Mouse (Mus musculus): Measurements from ENCODE around the gene Ank2. TPM values are rescaled to one million over a fixed set of nuclear protein-coding genes. Genes with fewer than 3 reads are reported as not detected.

Gene Ank2
- total RNA-seq (2017), result 0.25 TPM in 1 of 2 replicates, not detected in the other

DNA sequence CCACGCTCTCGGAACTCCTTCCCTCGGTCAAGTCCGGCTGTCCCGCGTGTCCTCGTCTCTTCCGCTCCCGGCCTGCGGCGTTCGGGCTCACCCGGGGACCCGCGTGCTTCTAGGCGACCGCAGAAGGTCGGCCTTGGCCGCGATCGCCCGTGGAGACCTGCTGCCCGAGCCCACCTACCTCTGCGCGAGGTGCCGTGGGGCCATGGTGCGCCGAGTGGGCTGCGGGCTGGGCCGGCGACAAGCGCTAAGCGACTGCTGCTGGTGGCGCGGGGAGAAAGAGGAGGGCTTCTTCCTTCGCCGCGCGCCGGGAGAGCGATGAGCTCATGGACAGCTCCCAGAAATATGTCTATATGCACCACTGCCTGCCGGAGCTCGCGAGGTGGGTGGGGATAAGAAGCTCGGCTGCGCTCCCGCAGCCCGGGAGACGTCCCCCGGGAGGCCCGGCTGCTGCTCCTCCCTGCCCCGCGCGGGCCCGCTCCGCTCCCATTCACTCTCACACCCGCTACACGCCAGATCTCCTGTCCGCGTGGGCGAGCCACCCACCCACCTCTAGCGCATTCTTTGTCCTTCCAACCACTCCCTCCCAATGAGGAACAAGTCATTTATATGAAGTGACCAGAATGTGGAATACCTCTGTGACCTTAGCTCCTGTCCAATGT, at the start of gene Ank2:
Gene Ank2 (minus strand): TSS at position 609 of the 659 bp plus-strand sequence.
- peak; percentile 51 to 55; a peak in 3 of 4 replicates for ATAC-seq (replicated peaks in 1 of 2; ENCODE audit: insufficient read depth in 1 of 2, low FRiP score in 2 of 2, low TSS enrichment in 1 of 2, low read depth in 1 of 2, poor library complexity in 2 of 2, severe bottlenecking in 2 of 2)

DNA sequence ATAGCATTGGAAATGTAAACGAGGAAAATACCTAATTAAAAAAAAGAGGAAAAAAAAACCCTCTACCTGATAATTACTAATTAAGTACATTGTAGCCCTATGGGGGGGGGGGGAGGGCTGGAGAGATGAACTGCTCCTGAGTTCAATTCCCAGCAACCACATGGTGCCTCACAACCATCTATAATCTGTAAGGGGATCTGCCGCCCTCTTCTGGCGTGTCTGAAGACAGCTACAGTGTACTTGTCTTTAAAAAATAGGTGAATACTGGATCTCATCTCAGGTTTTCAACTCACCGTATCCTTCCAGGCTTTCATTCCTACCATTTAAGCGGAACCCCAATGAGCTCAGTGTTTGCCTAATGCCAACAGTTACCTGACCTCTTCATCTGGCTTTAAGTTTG, 48.7 kb upstream of the Ank2 start:
- no peak for ATAC-seq (replicated peaks in 1 of 2; ENCODE audit: insufficient read depth in 1 of 2, low FRiP score in 2 of 2, low TSS enrichment in 1 of 2, low read depth in 1 of 2, poor library complexity in 2 of 2, severe bottlenecking in 2 of 2)

DNA sequence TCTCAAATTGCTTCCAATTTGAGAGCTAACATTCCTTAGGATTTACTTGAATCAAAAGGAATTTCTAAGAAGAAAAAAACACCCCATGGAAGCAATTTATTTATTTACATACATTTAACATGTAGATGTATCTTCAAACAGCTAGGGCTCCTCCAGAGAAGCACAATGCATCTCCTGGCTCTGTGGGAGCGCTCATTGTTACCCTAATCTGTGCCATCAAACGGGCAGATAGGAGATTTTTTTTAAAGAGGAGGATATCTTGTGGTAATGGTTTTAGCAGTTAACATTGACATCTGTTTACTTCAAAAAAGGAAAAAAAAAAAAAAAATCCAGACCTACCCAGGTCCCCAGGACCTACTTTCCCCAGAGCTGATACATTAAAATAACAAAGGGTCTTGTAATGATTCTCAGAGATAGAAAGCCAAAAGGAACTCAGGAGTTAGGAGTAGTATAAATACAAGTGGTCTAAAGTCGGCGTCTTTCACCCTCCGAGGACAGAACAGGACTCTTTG, 45.5 kb upstream of the Ank2 start:
- no peak for ATAC-seq (replicated peaks in 1 of 2; ENCODE audit: insufficient read depth in 1 of 2, low FRiP score in 2 of 2, low TSS enrichment in 1 of 2, low read depth in 1 of 2, poor library complexity in 2 of 2, severe bottlenecking in 2 of 2)

DNA sequence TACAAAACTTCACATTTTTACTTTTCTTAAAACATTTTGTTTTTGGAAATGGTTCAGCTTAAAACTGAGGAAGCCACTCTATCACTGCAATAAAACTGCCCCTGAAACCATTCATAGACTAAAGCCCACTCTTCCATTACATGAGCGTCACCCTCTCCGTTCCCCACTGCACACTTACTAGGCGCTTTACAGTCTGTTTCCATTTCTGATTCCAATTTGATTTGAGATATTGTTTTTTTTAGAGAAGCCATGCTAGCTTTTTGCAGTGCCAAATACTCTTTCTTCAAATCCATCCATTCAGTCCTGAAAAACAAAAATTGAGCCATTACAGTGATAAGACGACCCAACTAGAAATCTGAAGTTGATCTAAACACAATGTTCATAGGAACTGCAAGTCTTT, 44.8 kb upstream of the Ank2 start:
- no peak for ATAC-seq (replicated peaks in 1 of 2; ENCODE audit: insufficient read depth in 1 of 2, low FRiP score in 2 of 2, low TSS enrichment in 1 of 2, low read depth in 1 of 2, poor library complexity in 2 of 2, severe bottlenecking in 2 of 2)

DNA sequence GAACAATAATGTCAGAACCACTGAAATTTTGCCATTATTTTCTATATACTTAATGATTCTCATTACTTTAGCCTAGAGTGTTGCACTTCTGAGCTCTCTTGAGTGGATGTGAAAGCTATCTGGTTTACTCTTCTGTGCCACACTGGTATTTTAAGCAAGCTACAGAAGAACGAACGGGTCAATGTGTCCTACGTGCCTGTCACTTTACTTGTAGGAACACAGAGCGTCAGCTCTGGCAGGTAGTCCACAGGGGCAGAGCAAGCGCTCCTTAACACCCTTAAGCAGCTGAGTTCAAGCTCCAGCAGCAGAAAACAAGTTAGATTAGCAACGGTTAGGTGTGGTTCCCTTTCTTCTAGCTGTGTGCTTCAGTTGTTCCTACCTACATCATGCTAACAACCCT, 40.0 kb upstream of the Ank2 start:
- ATAC-seq (replicated peaks in 1 of 2; ENCODE audit: insufficient read depth in 1 of 2, low FRiP score in 2 of 2, low TSS enrichment in 1 of 2, low read depth in 1 of 2, poor library complexity in 2 of 2, severe bottlenecking in 2 of 2), result no peak

DNA sequence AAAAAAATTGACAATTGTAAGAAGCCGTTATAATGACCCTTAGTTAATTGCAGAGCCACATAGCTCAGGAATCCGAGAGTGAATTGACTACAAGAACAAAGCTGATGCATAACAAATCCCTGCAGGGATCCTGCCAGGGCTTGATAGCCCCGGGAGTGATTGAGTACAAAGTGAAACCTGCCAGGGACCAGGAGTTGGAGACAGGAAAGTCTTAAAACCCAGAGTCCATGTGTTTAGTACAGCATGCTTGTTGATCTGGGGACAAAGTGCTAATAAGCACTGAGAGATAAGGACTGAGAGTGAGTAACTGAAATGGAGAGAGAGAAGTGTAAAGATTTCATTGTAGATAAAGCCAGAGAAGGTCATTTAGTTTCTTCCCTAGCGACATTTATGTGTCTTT, 31.1 kb upstream of the Ank2 start:
- no peak for ATAC-seq (replicated peaks in 1 of 2; ENCODE audit: insufficient read depth in 1 of 2, low FRiP score in 2 of 2, low TSS enrichment in 1 of 2, low read depth in 1 of 2, poor library complexity in 2 of 2, severe bottlenecking in 2 of 2)

DNA sequence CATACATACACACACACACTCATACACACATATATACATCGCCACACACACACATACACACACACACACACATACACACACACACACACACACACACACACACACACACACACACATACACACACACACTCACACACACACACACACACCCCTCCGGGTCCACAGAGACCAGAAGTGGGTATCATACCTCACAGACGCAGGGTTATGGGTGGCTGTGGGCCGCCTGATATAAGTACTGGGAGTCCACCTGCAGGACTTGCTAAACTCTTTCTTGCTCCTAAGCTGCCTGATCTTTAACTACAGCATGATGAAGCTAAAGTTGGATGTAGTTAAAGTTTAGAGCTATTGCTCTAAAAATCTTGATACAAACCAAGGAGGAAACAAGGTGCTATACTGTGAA, 30.7 kb upstream of the Ank2 start:
- no peak for ATAC-seq (replicated peaks in 1 of 2; ENCODE audit: insufficient read depth in 1 of 2, low FRiP score in 2 of 2, low TSS enrichment in 1 of 2, low read depth in 1 of 2, poor library complexity in 2 of 2, severe bottlenecking in 2 of 2)

DNA sequence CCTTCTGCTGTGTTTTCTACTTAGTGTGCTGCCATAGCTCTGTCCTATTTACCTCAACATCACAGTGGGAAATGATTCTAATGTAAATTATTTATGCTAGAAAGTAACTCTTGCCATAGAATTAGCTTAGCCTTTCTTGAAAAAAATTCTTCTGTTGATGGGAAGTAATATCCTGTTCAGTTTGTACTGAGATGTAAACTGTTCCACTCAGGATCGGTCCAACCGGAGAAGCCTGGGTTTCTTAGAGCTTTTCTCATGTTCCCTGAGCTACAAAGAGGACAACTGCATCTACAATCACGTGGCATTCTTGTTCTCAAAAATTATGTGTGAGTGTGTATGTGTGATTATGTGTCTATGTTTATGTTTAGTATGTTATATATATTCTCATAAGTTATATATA, 30.1 kb upstream of the Ank2 start:
- ATAC-seq (replicated peaks in 1 of 2; ENCODE audit: insufficient read depth in 1 of 2, low FRiP score in 2 of 2, low TSS enrichment in 1 of 2, low read depth in 1 of 2, poor library complexity in 2 of 2, severe bottlenecking in 2 of 2), result no peak

DNA sequence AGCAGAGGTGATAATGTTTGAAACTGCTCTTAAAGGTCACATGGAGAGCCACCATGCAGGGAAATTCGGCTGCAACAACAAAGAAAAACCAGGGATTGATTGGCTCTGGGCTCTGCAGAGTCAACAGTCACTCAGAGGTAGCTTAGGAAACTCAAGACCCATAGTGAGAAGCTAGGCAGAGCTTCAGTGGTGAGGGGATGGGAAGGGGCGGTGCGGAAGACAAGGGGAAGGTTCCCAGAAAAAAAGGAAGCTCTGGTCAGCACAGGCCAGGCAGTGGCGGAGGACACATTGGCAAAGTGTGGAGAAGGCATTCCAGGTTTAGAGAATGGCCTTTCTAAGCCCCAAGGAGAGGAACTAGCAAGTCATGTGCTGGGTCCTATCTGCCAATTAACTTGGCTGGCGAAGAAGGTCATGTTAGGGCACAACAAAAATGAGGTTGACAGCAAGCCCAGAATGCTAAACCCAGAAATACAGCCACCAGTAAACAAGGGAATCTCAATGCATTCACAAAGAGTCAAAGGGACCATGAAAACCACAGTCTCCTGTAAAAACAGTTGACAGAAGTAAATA, 28.4 kb upstream of the Ank2 start:
- no peak for ATAC-seq (replicated peaks in 1 of 2; ENCODE audit: insufficient read depth in 1 of 2, low FRiP score in 2 of 2, low TSS enrichment in 1 of 2, low read depth in 1 of 2, poor library complexity in 2 of 2, severe bottlenecking in 2 of 2)

DNA sequence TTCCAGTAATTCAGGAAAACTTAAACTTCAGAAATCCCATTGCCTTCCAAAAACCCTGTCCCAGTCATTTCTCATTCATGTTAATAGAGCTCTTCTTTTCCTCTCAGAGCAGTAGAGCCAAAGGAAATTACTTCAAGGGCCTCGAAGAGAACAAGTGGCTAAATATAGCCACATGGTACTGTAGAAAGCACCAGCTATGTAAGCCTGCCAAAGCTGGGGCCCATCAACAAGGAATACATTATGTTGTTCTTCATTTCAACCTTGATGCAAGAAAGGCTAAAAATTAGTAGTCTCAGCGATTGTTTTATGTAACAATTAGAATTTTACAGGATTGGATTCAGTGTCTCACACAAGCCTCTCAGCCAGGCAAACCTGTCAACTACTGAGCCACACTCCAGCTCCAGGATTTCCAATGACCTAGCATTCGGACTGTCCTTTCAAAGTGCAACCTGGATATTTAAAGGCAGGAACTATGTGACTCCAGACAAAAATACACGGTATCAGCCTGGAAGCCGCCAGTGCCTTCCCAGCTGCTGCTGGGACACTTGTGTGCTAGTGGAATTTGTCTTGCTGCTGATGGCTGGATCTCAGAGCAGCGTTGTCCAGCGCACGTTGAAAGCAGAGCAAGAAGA, 26.2 kb upstream of the Ank2 start:
- no peak for ATAC-seq (replicated peaks in 1 of 2; ENCODE audit: insufficient read depth in 1 of 2, low FRiP score in 2 of 2, low TSS enrichment in 1 of 2, low read depth in 1 of 2, poor library complexity in 2 of 2, severe bottlenecking in 2 of 2)

DNA sequence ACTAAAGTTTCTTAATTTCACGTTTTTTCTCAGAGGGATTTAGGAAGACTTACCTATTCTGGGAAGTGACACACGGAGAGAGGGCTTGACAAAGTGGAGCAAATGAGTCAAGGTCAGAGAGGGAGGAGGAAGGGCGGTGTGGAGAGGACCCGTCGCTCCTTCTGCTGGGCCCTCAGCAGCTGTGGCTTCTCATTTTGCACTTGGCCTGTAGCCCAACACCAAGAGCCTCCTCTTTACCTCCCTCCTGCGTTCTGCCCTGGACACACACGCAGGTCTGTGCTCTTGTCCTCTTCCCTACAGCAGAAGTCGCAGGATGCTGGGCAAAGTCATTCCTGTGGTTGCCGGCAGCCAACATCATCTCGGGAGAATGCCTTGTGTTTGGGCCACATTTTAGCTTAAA, 22.0 kb upstream of the Ank2 start:
- ATAC-seq (replicated peaks in 1 of 2; ENCODE audit: insufficient read depth in 1 of 2, low FRiP score in 2 of 2, low TSS enrichment in 1 of 2, low read depth in 1 of 2, poor library complexity in 2 of 2, severe bottlenecking in 2 of 2), result no peak

DNA sequence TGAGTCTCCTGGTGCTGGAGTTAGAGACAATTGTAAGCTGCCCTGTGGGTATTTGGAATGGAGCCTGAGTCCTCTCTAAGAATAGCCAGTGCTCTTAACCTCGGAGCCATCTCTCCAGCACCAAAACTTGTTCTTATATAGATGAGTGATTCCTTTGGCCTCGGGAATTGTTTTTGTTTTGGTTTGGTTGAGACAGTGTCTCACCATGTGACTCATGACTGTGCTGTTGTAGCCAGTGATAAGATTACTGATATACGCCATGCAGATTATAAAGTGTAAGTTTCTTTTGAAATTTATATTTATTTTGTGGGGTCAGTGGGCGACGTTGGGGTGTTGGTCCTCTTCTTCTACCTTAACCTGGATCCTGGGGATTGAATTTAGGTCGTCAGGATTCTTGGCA, 21.1 kb upstream of the Ank2 start:
- no peak for ATAC-seq (replicated peaks in 1 of 2; ENCODE audit: insufficient read depth in 1 of 2, low FRiP score in 2 of 2, low TSS enrichment in 1 of 2, low read depth in 1 of 2, poor library complexity in 2 of 2, severe bottlenecking in 2 of 2)

DNA sequence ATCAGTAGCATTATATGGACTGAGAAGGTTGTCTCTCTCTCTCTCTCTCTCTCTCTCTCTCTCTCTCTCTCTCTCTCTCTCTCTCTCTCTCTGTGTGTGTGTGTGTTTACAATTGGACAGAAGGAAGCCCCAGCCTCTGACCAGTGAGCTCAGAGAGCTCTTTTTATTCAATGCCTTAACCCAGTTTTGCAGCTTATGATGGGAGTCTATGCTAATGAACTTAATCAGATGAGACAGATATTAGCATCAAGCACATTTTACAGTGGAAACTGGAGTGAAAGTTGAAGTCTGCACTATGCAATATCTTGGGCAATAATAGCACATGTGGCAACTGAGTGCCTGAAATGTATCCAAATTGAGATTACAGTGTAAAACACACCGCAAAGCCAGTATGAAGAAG, 16.1 kb upstream of the Ank2 start:
- no peak for ATAC-seq (replicated peaks in 1 of 2; ENCODE audit: insufficient read depth in 1 of 2, low FRiP score in 2 of 2, low TSS enrichment in 1 of 2, low read depth in 1 of 2, poor library complexity in 2 of 2, severe bottlenecking in 2 of 2)

DNA sequence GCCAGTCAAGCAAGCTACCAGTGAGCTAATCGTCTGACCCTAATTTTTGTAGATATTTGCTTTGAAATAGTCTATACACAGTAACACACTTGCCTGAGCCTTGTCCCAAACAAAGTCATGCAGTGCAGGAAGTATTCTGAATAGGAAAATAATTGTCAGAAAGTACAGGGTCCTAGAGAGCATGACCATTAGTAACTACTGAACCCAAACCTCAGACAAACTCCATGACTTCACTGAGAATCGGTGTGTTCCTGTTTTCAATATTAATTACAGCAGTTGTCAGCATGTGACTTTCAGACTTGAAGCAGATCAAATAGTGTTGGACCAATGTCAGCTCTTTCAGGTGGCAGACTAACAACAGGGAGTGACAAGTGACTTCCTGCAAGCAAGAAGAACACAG, 14.5 kb upstream of the Ank2 start:
- ATAC-seq (replicated peaks in 1 of 2; ENCODE audit: insufficient read depth in 1 of 2, low FRiP score in 2 of 2, low TSS enrichment in 1 of 2, low read depth in 1 of 2, poor library complexity in 2 of 2, severe bottlenecking in 2 of 2), result no peak

DNA sequence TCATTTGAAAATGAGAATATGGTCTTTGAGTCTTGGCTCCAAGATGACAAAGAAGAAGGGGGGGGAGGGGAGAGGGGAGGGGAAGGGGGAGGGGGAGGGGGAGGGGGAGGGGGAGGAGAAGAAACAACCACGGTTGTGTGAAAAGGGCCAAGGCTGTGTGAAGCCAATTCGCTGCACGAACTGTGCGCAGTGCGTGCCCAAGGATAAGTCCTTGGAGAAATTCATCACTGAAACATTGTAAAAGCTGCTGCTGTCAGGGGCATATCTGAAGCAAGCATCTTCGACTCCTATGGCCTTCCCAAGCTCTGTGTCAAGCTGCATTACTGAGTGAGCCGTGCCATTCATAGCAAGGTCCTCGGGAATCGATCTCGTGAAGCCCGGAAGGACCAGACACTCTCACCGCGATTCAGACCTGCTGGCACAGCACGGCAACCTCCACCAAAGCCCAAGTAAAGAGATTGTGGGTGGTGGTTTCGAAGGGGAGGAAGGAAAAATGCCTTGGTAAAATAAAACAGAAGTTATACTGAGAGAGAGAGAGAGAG, 13.7 kb upstream of the Ank2 start:
- ATAC-seq (replicated peaks in 1 of 2; ENCODE audit: insufficient read depth in 1 of 2, low FRiP score in 2 of 2, low TSS enrichment in 1 of 2, low read depth in 1 of 2, poor library complexity in 2 of 2, severe bottlenecking in 2 of 2), result no peak

DNA sequence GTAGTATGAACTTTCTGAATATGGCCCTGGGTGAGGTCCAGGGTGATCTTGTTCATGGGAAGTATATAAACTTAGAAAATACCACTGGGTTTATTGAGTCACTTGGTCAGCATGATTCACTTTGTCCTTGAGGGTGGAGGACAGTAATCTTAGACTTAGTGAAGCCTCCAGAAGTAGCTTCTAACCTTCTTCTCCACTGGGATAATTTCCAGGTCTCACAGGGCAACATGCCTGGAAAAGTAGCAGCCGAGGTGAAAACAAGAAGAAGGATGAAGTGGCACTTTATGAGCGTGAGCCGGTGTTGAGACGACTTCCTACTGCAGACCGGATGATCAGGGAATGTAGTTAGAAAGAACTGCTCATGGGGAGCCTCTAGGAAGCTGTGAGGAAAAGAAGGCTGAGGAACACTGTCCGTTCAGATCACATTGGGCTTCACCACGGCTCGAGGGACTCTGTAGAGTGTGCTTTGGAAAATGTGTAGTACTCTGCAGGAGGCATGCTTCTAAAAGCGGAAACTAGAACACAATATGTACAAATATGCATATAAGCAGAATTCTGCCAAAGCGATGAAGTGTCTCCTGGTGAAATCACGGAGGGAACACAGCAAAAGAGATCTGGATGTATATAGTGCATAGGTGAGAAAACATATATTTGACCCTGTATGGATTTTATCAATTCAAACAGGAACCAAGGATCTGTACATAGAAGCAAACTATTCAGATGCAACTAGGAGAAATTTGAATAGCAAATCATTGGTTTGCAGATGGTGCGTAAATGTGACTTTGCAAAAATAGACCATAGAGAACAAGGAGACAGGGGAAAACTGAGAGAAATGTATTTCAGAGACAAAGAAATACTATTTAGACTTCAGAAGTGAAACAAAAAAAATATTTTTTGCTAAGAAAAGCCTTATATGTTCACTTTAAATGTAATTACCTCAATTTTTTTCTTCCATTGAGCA, 12.9 kb upstream of the Ank2 start:
- no peak for ATAC-seq (replicated peaks in 1 of 2; ENCODE audit: insufficient read depth in 1 of 2, low FRiP score in 2 of 2, low TSS enrichment in 1 of 2, low read depth in 1 of 2, poor library complexity in 2 of 2, severe bottlenecking in 2 of 2)

DNA sequence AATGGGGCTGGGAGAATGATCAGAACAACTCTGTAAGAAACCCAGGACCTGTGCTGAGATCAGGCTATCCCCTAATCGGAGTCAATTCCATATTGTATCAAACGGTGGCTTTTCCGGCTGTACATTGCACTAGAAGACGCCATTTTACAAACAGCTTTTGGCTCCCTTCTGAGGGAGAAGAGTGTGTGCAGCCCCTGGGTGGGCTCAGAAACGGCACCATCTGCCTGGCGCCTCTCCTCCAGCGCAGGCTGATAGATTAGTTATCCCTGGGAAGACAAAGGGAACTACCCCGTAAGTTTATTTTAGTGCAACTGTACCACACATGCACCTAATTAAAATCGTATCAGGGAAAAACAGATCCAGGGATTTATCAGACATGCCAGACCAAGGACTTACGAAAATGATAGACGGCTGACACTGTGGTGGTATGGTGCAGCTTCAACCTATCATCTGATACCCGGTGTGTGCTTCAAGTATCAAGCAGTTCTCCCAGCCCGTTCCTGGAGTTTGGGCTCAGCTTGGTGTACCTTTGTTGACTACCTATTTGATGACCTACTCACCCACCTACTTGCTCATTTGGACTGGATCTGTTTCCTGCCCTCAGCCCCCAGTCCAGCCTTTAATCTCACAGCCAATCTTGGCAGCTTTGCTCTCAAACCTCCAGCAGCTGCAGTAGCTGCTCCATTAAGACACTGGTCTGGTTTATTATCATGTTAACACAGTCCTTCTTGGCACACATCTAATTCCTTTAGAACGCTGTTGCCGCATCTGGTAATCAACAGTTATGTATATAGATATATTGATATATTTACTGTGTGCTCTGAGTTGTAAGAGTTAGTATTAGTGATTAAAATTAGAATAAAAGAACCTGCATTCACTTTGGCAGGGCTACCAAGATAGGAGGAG, 9.0 kb upstream of the Ank2 start:
- no peak for ATAC-seq (replicated peaks in 1 of 2; ENCODE audit: insufficient read depth in 1 of 2, low FRiP score in 2 of 2, low TSS enrichment in 1 of 2, low read depth in 1 of 2, poor library complexity in 2 of 2, severe bottlenecking in 2 of 2)

Measured in hematopoietic stem cell, adult 5-6 weeks (primary cell).